Mouse (Mus musculus): ENCODE data around the gene Trim26. TPM values are rescaled to one million over a fixed set of nuclear protein-coding genes. Genes with fewer than 3 reads are reported as not detected.
A peak's percentile ranks its signal among the peaks of the same experiment; 100 is the strongest.

Gene Trim26
- polyA plus RNA-seq, 1 experiment = 17.7 TPM

DNA sequence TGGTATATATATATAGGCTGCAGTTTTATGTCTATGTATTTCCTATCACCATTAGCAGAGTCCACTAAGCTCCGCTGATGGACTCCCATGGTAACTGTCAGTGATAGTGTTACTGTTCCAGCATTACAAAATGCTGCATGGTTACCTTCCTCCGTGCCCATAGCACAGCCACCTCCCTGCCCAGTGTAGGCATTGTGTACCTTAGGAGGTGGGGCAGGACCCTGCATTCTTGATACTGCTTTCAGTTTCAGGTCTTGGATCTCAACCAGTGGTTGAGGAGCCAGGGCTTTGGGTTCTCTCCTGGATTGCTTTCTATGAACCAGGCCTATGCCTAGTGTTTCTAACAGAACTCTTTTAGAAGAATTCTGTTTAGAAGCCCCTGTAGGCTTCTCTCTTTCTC is 13.1 kb downstream of the Trim26 start:
- H3K27me3 ChIP-seq (replicated peaks) = no peaks in the 10 kb centered on the region
- no peaks in the 10 kb centered on the region for H3K9me3 ChIP-seq
- H3K36me3 ChIP-seq (replicated peaks; ENCODE audit: low read length) = peaks cover 57% of the 10 kb centered on the region
- peak overlapping the region; percentile 44 for H3K4me3 ChIP-seq (replicated peaks)
- H3K4me1 ChIP-seq = peaks cover 67% of the 10 kb centered on the region
- TF ChIP-seq FLI1 (IDR thresholded peaks at IDR 0.05; ENCODE audit: low read length) (no peak), GATA1 (IDR thresholded peaks at IDR 0.05; ENCODE audit: borderline replicate concordance, low read length) (no peak)

DNA sequence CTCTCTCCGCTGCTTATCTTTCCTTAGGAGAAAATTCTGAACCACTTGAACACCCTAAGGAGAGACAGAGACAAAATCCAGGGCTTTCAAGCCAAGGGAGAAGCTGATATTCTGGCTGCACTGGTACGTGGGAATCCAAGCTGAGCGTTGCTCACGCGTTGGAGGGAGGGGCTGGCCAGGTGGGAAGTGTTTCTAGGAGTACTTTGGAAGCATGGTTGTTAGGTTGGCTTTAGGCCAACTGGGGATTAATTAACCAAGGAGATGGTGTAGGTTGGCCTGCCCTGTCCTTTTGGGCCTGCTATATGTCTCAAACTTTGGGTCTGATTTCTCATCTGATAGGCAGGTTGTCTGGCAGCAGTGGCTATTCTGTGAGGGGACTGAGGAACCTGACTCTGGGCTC is 14.3 kb downstream of the Trim26 start:
- H3K36me3 ChIP-seq (replicated peaks; ENCODE audit: low read length) = peaks cover 67% of the 10 kb centered on the region
- no peak overlapping the region for H3K4me3 ChIP-seq (replicated peaks)
- no peaks in the 10 kb centered on the region for H3K9me3 ChIP-seq
- TF ChIP-seq FLI1 (IDR thresholded peaks at IDR 0.05; ENCODE audit: low read length) (no peak), GATA1 (IDR thresholded peaks at IDR 0.05; ENCODE audit: borderline replicate concordance, low read length) (no peak)
- H3K4me1 ChIP-seq = peaks cover 61% of the 10 kb centered on the region
- no peaks in the 10 kb centered on the region for H3K27me3 ChIP-seq (replicated peaks)

DNA sequence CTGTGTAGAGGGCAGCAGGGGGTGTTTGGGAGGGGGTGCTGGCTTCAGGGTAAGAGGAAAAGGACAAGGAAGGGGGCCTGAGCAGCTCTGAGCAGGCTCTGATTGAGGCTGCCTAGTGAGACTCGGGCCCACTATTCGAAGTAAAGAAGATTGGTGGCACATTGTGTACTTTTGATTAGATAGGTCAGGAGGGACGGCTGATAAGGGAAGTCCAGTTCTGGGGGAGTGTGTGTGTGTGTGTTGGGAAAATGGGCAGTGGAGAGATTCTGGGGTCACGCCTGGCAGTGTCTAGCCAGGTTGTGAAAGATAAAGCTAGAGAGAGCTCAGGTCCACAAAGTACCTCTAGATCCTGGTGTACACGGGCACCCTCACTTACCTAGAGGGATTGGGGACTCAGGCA is 14.7 kb downstream of the Trim26 start:
- no peak for TF ChIP-seq GATA1 (IDR thresholded peaks at IDR 0.05; ENCODE audit: borderline replicate concordance, low read length)
- no peak for TF ChIP-seq FLI1 (IDR thresholded peaks at IDR 0.05; ENCODE audit: low read length)
- peaks cover 61% of the 10 kb centered on the region for H3K4me1 ChIP-seq
- no peak overlapping the region for H3K4me3 ChIP-seq (replicated peaks)
- H3K36me3 ChIP-seq (replicated peaks; ENCODE audit: low read length) = peaks cover 68% of the 10 kb centered on the region
- no peaks in the 10 kb centered on the region for H3K27me3 ChIP-seq (replicated peaks)
- no peaks in the 10 kb centered on the region for H3K9me3 ChIP-seq

DNA sequence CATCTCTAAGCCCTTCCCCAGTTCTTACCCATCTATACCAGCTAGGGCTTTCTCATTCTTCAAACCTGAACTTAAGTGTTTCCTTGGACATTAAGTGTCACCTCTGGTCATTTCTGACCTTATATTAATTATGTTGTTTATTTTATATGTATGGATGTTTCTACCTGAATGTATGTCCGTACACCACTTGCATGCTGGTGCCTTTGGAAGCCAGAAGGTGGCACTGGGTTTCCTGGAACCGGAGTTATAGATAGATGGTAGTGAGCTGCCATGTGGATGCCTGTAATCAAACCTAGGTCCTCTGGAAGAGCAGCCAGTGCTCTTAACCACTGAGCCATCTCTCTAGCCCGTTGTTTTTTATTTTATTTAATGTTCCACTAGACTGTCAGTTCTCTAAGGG is 18.6 kb downstream of the Trim26 start:
- H3K4me1 ChIP-seq = peaks cover 69% of the 10 kb centered on the region
- H3K4me3 ChIP-seq (replicated peaks) = no peak overlapping the region
- no peaks in the 10 kb centered on the region for H3K27me3 ChIP-seq (replicated peaks)
- H3K36me3 ChIP-seq (replicated peaks; ENCODE audit: low read length) = peaks cover 86% of the 10 kb centered on the region
- no peaks in the 10 kb centered on the region for H3K9me3 ChIP-seq
- TF ChIP-seq GATA1 (IDR thresholded peaks at IDR 0.05; ENCODE audit: borderline replicate concordance, low read length) (no peak), FLI1 (IDR thresholded peaks at IDR 0.05; ENCODE audit: low read length) (no peak)

DNA sequence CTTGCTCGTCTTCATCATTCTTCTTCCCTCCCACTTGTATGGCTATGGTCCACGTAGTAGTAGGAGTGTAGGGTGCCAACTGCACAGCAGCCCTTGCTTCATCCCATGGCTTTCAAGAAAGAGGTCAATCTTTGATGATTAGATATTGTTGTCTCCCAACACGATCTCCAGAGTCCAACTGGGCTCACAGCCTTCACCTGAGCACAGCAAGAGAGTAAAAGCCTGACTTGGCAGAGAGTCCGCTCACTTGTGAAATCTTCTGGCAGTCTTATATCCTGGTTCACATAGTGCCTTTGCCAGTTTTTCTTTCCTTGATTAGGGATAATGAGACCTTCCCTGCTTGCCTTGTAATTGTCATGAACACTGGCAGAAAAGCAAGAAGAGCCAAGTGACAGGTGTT is 19.3 kb downstream of the Trim26 start:
- Histone ChIP-seq H3K4me3 (replicated peaks) (no peak overlapping the region), H3K27me3 (replicated peaks) (no peaks in the 10 kb centered on the region), H3K36me3 (replicated peaks; ENCODE audit: low read length) (peaks cover 78% of the 10 kb centered on the region), H3K4me1 (peaks cover 69% of the 10 kb centered on the region), H3K9me3 (no peaks in the 10 kb centered on the region)
- TF ChIP-seq FLI1 (IDR thresholded peaks at IDR 0.05; ENCODE audit: low read length) = no peak
- no peak for TF ChIP-seq GATA1 (IDR thresholded peaks at IDR 0.05; ENCODE audit: borderline replicate concordance, low read length)

DNA sequence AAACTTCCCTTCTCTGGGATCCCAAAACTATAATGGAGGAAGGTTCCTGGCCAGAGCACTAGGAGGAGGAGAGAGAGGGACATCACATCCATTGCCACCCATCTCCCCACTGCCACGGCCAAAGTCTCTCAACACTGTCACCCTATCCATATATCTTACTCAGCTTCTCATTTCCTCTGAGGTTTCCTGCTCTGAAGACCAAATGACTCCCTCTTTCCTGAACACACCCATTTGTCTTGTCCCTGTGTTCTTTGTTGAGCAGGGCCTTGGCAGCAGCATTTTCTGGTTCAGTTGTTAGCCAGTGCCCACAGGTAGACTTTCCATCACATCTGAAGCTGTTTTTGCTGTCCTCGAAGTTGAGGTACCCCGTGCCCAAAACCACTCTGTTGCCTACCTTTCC is 21.2 kb downstream of the Trim26 start:
- Histone ChIP-seq H3K4me1 (peaks cover 76% of the 10 kb centered on the region), H3K4me3 (replicated peaks) (peak overlapping the region; percentile 81), H3K36me3 (replicated peaks; ENCODE audit: low read length) (peaks cover 59% of the 10 kb centered on the region), H3K9me3 (no peaks in the 10 kb centered on the region), H3K27me3 (replicated peaks) (no peaks in the 10 kb centered on the region)
- TF ChIP-seq FLI1 (IDR thresholded peaks at IDR 0.05; ENCODE audit: low read length) (no peak), GATA1 (IDR thresholded peaks at IDR 0.05; ENCODE audit: borderline replicate concordance, low read length) (no peak)

DNA sequence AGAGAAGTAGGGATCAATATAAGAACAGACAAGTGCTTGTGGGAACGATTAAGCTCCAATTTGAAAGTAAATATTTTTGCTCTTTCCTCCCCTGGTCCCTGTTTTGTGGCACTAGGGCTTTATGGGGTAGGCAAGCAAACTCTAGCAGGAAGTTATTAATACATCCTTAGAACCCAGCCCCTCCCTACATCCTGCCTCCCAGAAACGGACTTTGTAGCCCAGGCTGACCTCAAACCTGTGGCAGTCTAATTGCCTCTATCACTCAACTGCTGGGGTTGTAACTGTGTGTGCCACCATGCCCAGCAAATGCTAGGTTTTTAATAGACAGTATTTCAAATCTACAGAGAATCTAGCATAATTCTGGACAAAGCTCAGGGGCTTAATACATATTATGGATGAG is 24.7 kb downstream of the Trim26 start:
- Histone ChIP-seq H3K27me3 (replicated peaks) (peaks cover 15% of the 10 kb centered on the region), H3K36me3 (replicated peaks; ENCODE audit: low read length) (peaks cover 26% of the 10 kb centered on the region), H3K4me3 (replicated peaks) (no peak overlapping the region), H3K9me3 (no peaks in the 10 kb centered on the region), H3K4me1 (peaks cover 79% of the 10 kb centered on the region)
- TF ChIP-seq GATA1 (IDR thresholded peaks at IDR 0.05; ENCODE audit: borderline replicate concordance, low read length) (no peak), FLI1 (IDR thresholded peaks at IDR 0.05; ENCODE audit: low read length) (no peak)

DNA sequence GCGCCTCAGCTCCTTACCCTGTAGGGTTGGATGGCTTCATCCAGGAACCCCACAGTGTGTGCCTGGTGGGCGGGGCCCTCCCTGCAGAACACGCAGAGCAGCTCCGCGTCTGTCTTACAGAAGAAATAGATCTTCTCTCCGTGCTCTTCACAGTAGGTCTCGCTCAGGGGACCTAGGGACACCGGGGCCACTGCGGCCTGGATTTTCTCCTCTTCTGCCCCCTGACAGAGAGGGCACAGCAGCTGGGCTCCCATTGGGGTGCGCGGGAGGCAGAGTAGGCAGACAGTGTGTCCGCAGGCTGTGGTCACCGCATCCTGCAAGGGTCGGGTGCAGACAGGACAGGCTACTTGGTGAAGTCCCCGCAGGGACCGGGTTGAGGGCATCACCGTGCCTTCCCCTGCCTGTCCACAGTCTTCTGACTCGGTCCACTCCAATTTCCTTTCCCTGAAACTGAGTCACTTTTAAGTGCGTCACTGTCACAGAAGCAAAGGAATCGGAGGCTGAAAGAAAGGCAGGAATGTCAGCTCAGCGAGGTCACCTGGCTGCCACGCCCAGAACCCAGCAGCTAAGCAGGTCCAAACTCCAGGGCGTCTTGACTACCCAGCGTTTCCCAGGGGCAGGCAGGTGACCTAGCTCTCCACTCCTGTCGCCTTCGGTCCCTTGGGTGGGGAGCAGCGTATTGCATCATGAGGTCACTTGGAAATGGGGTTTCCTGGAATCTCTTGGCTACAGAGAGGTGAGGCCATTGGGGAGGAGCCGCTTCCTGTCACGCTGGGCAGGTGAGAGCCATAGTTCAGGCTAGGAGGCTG is 30.0 kb downstream of the Trim26 start, which contains the start of gene Trim15:
Gene Trim15 (minus strand): TSS at position 492 of the 809 bp plus-strand sequence.
- no peaks in the 10 kb centered on the region for H3K9me3 ChIP-seq
- no peak for TF ChIP-seq FLI1 (IDR thresholded peaks at IDR 0.05; ENCODE audit: low read length)
- peaks cover 58% of the 10 kb centered on the region for H3K4me1 ChIP-seq
- H3K27me3 ChIP-seq (replicated peaks) = peaks cover 40% of the 10 kb centered on the region
- peak within 1 kb of the TSS; percentile 88 for H3K4me3 ChIP-seq (replicated peaks)
- H3K36me3 ChIP-seq (replicated peaks; ENCODE audit: low read length) = no peaks in the 10 kb centered on the region

DNA sequence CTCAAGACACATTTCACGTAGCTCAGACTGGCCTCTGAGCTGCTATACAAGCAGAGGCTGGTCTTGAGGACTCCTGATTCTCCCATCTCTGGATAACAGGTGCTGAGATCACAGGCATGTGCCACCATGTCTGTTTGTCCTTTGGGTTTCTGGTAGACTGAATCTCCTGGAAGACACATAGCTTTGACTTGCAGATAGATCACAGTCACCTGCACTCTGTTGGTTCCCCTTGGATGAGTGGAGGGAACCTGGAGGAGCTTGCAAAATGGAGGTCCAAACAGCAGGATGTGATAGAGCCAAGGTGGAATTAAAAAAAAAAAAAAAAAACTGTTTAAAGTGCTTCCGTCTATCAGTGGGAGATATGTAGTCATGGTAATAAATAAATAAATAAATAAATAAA is 31.9 kb downstream of the Trim26 start:
- peaks cover 62% of the 10 kb centered on the region for H3K4me1 ChIP-seq
- H3K27me3 ChIP-seq (replicated peaks) = peaks cover 49% of the 10 kb centered on the region
- TF ChIP-seq GATA1 (IDR thresholded peaks at IDR 0.05; ENCODE audit: borderline replicate concordance, low read length) (no peak), FLI1 (IDR thresholded peaks at IDR 0.05; ENCODE audit: low read length) (no peak)
- H3K4me3 ChIP-seq (replicated peaks) = no peak overlapping the region
- H3K36me3 ChIP-seq (replicated peaks; ENCODE audit: low read length) = no peaks in the 10 kb centered on the region
- no peaks in the 10 kb centered on the region for H3K9me3 ChIP-seq

DNA sequence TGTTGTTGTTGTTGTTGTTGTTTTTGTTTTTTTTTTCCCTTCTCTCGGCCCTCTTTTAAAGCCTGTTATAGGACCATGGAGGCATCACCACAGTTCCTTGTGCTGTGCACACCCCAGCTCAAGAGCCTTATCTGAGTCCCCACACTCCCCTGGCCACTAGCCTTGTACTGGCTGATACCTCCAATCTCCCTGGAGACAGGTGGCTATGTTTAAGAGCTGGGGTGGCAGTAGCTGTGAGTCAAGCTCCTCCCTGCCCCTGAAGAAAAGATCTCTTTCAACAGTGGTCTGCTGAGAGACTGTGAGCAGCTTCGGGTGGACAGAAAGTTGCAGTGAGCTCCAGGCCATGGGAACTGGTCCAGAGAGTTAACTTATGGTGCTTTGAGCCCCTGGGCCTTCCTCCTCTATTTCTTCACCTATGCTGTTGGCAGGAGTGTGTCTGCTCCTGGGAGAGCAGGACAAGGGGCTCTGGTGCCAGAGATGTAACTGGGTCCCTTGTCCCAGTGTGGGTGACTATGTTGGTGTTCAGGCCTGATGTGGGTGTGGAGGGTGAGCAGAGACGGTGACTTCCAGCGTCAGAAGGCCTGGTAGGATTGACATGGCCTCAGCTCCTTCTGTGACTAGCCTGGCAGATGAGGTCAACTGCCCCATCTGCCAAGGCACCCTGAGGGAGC is 32.5 kb downstream of the Trim26 start, which contains the start of gene Trim10:
Gene Trim10 (plus strand): TSS at position 291 of the 671 bp plus-strand sequence.
- peak within 1 kb of the TSS; percentile 40 for H3K4me3 ChIP-seq (replicated peaks)
- no peak for TF ChIP-seq GATA1 (IDR thresholded peaks at IDR 0.05; ENCODE audit: borderline replicate concordance, low read length)
- TF ChIP-seq FLI1 (IDR thresholded peaks at IDR 0.05; ENCODE audit: low read length) = no peak
- peaks cover 49% of the 10 kb centered on the region for H3K27me3 ChIP-seq (replicated peaks)
- H3K36me3 ChIP-seq (replicated peaks; ENCODE audit: low read length) = no peaks in the 10 kb centered on the region
- peaks cover 58% of the 10 kb centered on the region for H3K4me1 ChIP-seq
- H3K9me3 ChIP-seq = no peaks in the 10 kb centered on the region
